Mouse (Mus musculus) forebrain, embryonic 14.5 days (tissue): ENCODE measurements at regions not wholly inside any gene's neighbourhood (a gene's known extent, or its start where the extent isn't known, plus 50 kb on each side); places are given as distances from the start of the nearest gene placed in this dataset.

ENCODE experiments used
- ATAC-seq: fragments of 200-750 bp; cut with Nextera tagmentation; 2 replicates; pipeline ENCODE4 v1.8.0; 2017; ENCODE audit warnings: mild to moderate bottlenecking, moderate library complexity
- DNase-seq: peaks from one replicate; pipeline ENCODE4 v3.0.0-alpha.2; 2015; ENCODE audit warnings: low spot score
- H3K27ac ChIP-seq: fragments of 300-500 bp; sonication (generic); 2 replicates; pipeline ENCODE4 v1.5.1; 2014; ENCODE audit warnings: low read depth, mild to moderate bottlenecking, control low read depth, low read length, moderate library complexity
- H3K27me3 ChIP-seq: fragments of 300-500 bp; sonication (generic); replicated peaks from 2 replicates; pipeline ENCODE4 v1.6.1; 2014; ENCODE audit warnings: low read length, control low read depth, mixed read lengths; ENCODE audit not compliant: control insufficient read depth, insufficient read depth
- H3K36me3 ChIP-seq: fragments of 300-500 bp; sonication (generic); 2 replicates; pipeline ENCODE4 v1.6.1; 2014; ENCODE audit warnings: low read length, control low read depth; ENCODE audit not compliant: control insufficient read depth, insufficient read depth
- H3K4me1 ChIP-seq: fragments of 300-500 bp; sonication (generic); 2 replicates; pipeline ENCODE4 v1.6.1; 2014; ENCODE audit warnings: antibody characterized with exemption, low read length, control low read depth; ENCODE audit not compliant: control insufficient read depth, insufficient read depth
- H3K4me2 ChIP-seq: fragments of 300-500 bp; sonication (generic); 2 replicates; pipeline ENCODE4 v1.6.1; 2014; ENCODE audit warnings: mild to moderate bottlenecking, control low read depth, low read length
- H3K4me3 ChIP-seq: fragments of 300-500 bp; sonication (generic); 2 replicates; pipeline ENCODE4 v1.5.1; 2014; ENCODE audit warnings: low read depth, low read length, control low read depth
- H3K9ac ChIP-seq: fragments of 300-500 bp; sonication (generic); 2 replicates; pipeline ENCODE4 v1.6.1; 2014; ENCODE audit warnings: mild to moderate bottlenecking, low read length, control low read depth, moderate library complexity
- H3K9me3 ChIP-seq: fragments of 300-500 bp; sonication (generic); replicated peaks from 2 replicates; pipeline ENCODE4 v1.6.1; 2016; ENCODE audit warnings: low read length, control low read depth, mixed read lengths; ENCODE audit not compliant: control insufficient read depth
- WGBS: fragments of 180-500 bp; shearing (Covaris S2); extraction: QIAGEN DNeasy Blood & Tissue Kit; methylation state at CpG from one replicate; pipeline ENCODE4 v1.1.7; 2014; 5-methylcytosine and 5-hydroxymethylcytosine counted together

- DNase-seq (no peak), ATAC-seq (no peak)
- no peaks in the 10 kb centered on the region for H3K4me1 ChIP-seq
- H3K36me3 ChIP-seq = no peaks in the 10 kb centered on the region
- H3K27me3 ChIP-seq = no peaks in the 10 kb centered on the region
- WGBS = 85% methylated on average over 3 of the region's 3 CpGs
- H3K4me3 ChIP-seq = no peak overlapping the region
- H3K4me2 ChIP-seq = no peak overlapping the region
- no peaks in the 10 kb centered on the region for H3K9me3 ChIP-seq
- no peak overlapping the region for H3K9ac ChIP-seq
- H3K27ac ChIP-seq = no peak overlapping the region
Measured at GRCm38 (mm10) chr12:95576772-95577171, 115.3 kb upstream of the Flrt2 start.

- Histone ChIP-seq H3K27ac (no peak overlapping the region), H3K36me3 (no peaks in the 10 kb centered on the region), H3K9ac (no peak overlapping the region), H3K9me3 (no peaks in the 10 kb centered on the region), H3K4me2 (no peak overlapping the region), H3K27me3 (no peaks in the 10 kb centered on the region), H3K4me3 (no peak overlapping the region), H3K4me1 (no peaks in the 10 kb centered on the region)
- ATAC-seq (no peak), DNase-seq (no peak)
Measured at GRCm38 (mm10) chr12:95589011-95589410, 103.0 kb upstream of the Flrt2 start.

- Histone ChIP-seq H3K27ac (no peak overlapping the region), H3K9ac (no peak overlapping the region), H3K27me3 (no peaks in the 10 kb centered on the region), H3K4me1 (no peaks in the 10 kb centered on the region), H3K4me2 (no peak overlapping the region), H3K4me3 (no peak overlapping the region), H3K9me3 (no peaks in the 10 kb centered on the region), H3K36me3 (no peaks in the 10 kb centered on the region)
- 90% methylated on average over 1 of the region's 1 CpGs for WGBS
- no peak for ATAC-seq
- DNase-seq = no peak
Measured at GRCm38 (mm10) chr12:95619281-95619680, 72.7 kb upstream of the Flrt2 start.

- H3K4me3 ChIP-seq = no peak overlapping the region
- 79% methylated on average over 1 of the region's 1 CpGs for WGBS
- H3K27ac ChIP-seq = no peak overlapping the region
- H3K9me3 ChIP-seq = no peaks in the 10 kb centered on the region
- no peaks in the 10 kb centered on the region for H3K36me3 ChIP-seq
- no peaks in the 10 kb centered on the region for H3K4me1 ChIP-seq
- H3K9ac ChIP-seq = no peak overlapping the region
- DNase-seq = no peak
- H3K4me2 ChIP-seq = no peak overlapping the region
- H3K27me3 ChIP-seq = no peaks in the 10 kb centered on the region
- ATAC-seq = no peak
Measured at GRCm38 (mm10) chr12:95631029-95631428, 61.0 kb upstream of the Flrt2 start.

GRCm38 (mm10) chr12:95636647-95637046, 55.4 kb upstream of the Flrt2 start:
- H3K36me3 ChIP-seq = no peaks in the 10 kb centered on the region
- H3K4me1 ChIP-seq = no peaks in the 10 kb centered on the region
- H3K27me3 ChIP-seq = no peaks in the 10 kb centered on the region
- no peak overlapping the region for H3K4me2 ChIP-seq
- ATAC-seq (no peak), DNase-seq (no peak)
- H3K9me3 ChIP-seq = no peaks in the 10 kb centered on the region
- no peak overlapping the region for H3K27ac ChIP-seq
- H3K4me3 ChIP-seq = no peak overlapping the region
- no peak overlapping the region for H3K9ac ChIP-seq

GRCm38 (mm10) chr12:95639892-95640291, 52.1 kb upstream of the Flrt2 start:
- H3K4me3 ChIP-seq = no peak overlapping the region
- no peaks in the 10 kb centered on the region for H3K27me3 ChIP-seq
- no peaks in the 10 kb centered on the region for H3K9me3 ChIP-seq
- no peak overlapping the region for H3K4me2 ChIP-seq
- H3K9ac ChIP-seq = no peak overlapping the region
- H3K27ac ChIP-seq = no peak overlapping the region
- ATAC-seq (no peak), DNase-seq (no peak)
- H3K4me1 ChIP-seq = no peaks in the 10 kb centered on the region
- no peaks in the 10 kb centered on the region for H3K36me3 ChIP-seq

GRCm38 (mm10) chr12:95641628-95642027, 50.4 kb upstream of the Flrt2 start:
- Histone ChIP-seq H3K36me3 (no peaks in the 10 kb centered on the region), H3K4me1 (no peaks in the 10 kb centered on the region), H3K4me2 (no peak overlapping the region), H3K9me3 (no peaks in the 10 kb centered on the region), H3K27ac (no peak overlapping the region), H3K4me3 (no peak overlapping the region), H3K9ac (no peak overlapping the region), H3K27me3 (no peaks in the 10 kb centered on the region)
- ATAC-seq = no peak
- no peak for DNase-seq
